Mouse (Mus musculus): ENCODE results near the gene Hdac7.
"Not testable (repeated sequence)": the region's sequence is repeated elsewhere in the genome, so short reads cannot be mapped to it uniquely, and the experiment has no call there.

The Hdac7 gene

GRCm38 (mm10) chr15:97844037-97845034 lies at the start of gene Hdac7:
TSS of gene Hdac7 (minus strand) at chr15:97844502.
- DNase-seq (ENCODE audit: extremely low spot score), result no peak

DNA sequence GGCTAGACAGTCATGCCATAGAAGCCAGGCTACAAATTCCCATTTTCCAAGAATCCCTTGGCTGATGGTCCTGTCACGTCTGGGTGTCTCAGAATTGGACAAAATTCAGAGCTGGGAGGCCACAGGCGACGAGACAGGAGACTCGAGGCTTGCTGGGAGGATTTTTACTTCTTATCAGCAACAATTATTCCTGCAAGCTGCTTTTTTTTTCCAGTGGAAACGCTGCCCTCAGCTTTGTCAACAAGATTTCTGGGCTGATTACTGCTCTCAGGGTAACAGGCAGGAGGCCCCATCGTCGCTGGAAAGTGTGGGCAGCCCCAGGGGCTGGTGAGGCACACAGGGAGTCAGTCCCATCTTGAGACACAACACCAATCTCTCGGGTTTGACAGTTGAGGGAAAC lies 48.2 kb upstream of the Hdac7 start:
- DNase-seq (ENCODE audit: extremely low spot score), result no peak

DNA sequence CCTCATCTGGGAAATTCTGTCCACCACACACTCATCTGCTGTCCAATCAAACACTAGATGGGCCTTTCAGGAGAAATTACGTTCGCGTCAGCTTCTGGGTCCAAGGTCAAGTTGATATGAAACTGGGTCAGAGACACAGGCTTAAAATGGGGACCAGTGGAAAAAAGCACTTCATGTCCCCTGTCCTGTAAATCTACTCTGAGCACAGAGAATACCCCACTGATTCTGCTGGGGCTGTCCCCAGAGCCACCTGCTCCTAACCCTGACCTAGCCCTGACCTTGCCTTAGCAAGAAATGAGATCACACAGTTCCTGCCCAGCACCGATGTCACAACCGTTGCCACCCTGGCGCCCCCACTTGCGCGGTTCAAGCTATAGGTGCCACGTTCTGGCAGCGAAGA lies 46.1 kb upstream of the Hdac7 start:
- DNase-seq (ENCODE audit: extremely low spot score), result no peak

GRCm38 (mm10) chr15:97890017-97890416 lies 45.7 kb upstream of the Hdac7 start:
- DNase-seq (ENCODE audit: extremely low spot score), result no peak

- no peak for DNase-seq (ENCODE audit: extremely low spot score)
Observed at GRCm38 (mm10) chr15:97887541-97888016, 43.3 kb upstream of the Hdac7 start.

- DNase-seq (ENCODE audit: extremely low spot score), result no peak
Observed at GRCm38 (mm10) chr15:97881423-97881822, 37.1 kb upstream of the Hdac7 start.

- DNase-seq (ENCODE audit: extremely low spot score), result no peak
Observed at GRCm38 (mm10) chr15:97880441-97880840, 36.1 kb upstream of the Hdac7 start.

GRCm38 (mm10) chr15:97878696-97879328 lies 34.5 kb upstream of the Hdac7 start:
- DNase-seq (ENCODE audit: extremely low spot score), result no peak

DNA sequence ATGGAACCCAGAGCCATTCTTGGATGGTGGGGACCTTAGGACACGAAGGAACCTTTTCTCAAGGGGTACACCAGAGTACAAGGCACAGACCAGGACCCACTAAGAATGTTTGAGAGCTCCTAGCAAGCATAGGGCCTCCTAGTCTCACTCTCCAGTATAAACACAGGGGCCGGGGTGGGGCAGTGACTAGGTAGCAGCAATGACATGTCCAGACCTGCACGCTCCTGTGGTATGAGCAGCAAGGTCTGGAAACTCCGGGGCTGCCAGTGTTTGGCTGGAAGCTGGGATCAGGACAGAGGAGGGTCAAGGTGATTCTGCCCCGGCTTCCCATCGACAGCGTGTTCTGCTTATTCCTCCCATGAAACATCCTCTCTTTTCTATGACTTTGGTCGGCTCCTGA lies 31.5 kb upstream of the Hdac7 start:
- DNase-seq (ENCODE audit: extremely low spot score), result no peak

GRCm38 (mm10) chr15:97873717-97874116 lies 29.4 kb upstream of the Hdac7 start:
- DNase-seq (ENCODE audit: extremely low spot score), result no peak

DNA sequence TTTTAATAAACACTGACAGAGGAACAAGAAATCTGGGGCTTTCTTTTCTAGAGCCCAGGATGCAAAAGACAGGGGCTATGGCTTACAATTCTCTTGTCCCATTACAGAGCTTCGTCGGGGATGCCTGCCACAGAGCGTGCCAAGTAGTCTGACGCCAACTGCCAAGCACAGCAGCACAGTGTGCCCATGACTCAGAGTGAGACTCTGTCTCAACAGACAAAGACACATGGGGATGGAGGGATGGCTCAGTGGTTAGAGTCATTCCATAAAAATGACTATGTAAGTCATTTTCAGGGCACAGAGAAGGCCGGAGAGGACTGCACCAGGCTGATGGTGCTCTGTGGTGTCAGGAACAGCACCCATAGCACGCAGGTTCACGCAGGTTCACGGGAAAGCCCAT lies 27.9 kb upstream of the Hdac7 start:
- no peak for DNase-seq (ENCODE audit: extremely low spot score)

- DNase-seq (ENCODE audit: extremely low spot score), result no peak
Observed at GRCm38 (mm10) chr15:97871055-97872030, 27.0 kb upstream of the Hdac7 start.

- not testable (repeated sequence) for DNase-seq (ENCODE audit: extremely low spot score)
Observed at GRCm38 (mm10) chr15:97870116-97870515, 25.8 kb upstream of the Hdac7 start.

DNA sequence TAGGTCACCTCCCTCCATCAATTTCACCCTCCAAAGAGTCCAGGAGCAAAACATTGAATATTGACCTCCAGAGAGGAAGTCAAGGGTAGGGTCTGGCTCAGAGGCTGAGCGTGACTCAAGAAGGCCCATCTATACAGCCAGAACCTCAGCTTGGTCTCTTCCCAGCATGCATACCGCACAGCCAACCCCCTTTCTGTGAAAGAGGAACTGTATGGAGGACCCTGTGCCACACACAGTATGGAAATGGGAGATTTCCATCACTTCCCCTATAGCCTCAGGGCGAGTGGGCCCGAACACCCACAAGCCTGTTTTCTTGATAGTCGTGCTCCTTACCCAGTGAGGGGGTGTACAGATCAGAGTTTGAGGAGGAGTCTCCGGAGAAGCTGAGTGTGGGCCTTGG lies 24.7 kb upstream of the Hdac7 start:
- no peak for DNase-seq (ENCODE audit: extremely low spot score)

GRCm38 (mm10) chr15:97865988-97866387 lies 21.7 kb upstream of the Hdac7 start:
- no peak for DNase-seq (ENCODE audit: extremely low spot score)

DNA sequence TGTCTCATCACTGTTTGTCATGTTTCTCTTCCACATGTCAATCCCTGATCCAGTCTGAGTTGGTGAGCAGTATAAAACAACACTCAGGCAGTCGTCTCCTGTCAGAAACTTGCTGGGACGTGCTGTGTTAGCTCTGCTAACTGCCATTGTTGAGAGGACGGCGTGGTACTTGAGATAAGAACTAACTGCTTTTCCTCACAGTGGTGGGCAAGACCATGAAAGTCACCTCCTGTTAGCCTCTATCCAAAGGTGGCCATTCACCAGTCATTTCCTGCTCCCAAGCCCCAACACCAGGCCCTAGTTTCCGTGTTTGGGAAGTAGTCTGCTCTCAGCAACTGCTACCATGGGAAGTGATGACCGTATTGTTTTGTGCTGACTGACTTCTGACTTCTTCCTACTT lies 20.9 kb upstream of the Hdac7 start:
- DNase-seq (ENCODE audit: extremely low spot score), result no peak

DNA sequence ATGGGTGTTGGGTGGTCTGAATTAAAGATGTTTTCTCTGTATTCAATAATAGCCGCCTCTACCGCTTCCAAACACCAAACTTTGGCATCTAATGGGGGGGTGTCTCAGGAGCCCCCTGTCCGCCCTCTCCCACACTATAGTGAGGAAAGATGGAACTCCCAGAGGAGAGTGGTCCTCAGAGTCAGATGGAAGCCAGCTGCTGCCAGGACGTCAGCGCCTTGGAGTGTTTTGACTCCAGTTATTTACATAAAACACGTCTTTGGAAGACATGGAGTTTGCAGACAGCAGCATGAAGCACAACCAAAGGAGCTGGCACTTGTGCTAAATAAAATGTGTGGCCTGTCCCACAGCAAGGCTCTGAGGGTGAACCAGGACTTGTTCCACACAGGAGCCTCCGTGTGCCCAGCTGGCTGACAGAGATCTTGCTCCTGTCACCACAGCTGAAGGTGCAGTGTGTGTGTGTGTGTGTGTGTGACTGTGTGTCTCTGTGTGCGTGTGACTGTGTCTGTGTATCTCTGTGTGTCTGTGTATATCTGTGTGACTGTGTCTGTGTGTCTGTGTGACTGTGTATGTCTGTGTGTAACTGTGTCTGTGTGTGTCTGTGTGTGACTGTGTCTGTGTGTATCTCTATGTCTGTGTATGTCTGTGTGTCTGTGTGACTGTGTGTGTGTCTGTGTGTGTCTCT lies 20.2 kb upstream of the Hdac7 start:
- no peak for DNase-seq (ENCODE audit: extremely low spot score)

DNA sequence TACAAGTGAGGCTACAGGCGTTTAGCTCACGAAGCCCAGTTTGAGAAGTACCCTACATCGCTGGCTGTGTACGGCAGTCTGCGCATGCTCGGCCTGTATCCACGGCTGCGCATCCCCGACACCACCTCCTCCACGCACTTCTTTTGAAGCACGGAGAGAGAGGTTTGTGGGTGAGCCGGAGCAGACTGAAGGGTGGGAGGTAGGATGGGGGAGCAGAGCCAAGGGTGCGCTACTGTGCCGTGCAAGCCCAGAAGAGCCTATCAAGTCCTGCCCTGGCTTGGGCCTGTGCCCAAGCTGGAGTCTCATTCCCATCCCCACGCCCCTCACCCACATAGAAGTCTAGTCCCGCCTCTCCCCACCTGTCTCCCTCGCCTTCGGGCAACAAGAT lies 19.2 kb upstream of the Hdac7 start:
- DNase-seq (ENCODE audit: extremely low spot score), result no peak

DNA sequence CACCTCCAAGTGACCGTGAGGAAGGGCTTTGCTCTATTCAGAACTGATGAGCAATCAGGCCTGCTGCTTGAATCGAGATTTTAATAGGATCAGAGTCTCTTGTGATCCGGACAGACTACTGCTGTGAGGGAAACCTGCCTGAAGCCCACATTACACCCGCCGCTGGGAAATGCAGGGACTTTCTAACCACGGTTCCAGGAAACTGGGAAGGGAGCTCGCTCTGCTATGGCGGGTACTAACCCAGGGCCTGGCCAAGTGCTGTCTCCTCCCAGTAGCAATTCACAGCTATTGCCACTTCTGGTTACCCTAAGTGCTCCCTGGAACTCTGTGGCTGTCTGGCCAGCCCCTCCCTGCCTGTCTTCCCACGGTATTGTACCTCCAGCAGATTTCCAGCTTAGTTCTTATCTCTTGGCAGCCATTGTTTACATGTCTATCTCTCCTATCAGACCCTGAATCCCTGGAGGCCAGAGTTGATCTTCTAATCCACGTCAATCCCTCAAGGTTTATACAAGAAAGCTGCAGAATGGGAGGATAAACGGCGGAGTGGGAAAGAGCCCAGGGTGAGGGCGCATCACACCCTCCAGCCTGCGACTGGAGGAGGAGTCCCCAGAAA lies 18.7 kb upstream of the Hdac7 start:
- DNase-seq (ENCODE audit: extremely low spot score), result no peak

DNA sequence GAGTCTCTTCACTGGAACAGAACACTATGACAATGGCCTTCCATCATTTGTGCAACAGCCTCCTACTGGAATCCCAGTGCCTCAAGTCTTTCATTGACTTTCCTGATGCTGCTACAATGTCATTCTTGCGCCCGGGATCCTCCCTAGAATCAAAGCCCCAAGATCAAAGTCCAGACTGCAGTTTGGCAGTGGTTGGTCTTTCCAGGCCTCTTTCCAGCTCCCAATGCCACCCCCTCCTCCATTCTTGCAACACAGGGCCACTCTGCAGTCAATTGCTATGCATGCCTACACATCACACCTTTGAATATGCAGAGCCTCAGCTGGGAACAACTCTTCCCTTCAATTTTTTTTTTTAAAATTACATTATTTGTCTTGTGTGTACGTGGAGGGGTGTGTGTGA lies 16.1 kb upstream of the Hdac7 start:
- DNase-seq (ENCODE audit: extremely low spot score), result no peak

DNA sequence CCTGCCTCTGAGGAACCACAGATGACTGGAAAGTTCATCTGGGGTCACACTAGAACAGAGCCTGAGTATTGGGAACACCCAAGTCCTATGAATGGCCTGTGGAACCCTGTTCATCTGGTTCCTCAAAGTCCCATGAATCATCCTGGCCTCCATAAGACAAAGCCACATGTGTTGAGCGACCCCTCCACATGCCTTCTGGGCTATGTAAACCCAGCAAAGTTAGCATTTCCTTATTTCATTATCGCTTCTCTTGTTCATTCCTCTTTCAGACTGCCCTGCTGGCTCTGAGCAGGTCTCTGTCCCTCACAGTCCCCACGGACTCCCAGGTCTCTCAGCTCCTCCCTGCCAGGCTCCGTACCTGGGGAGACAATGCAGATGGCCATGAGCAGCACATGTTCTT lies 14.1 kb upstream of the Hdac7 start:
- DNase-seq (ENCODE audit: extremely low spot score), result no peak

Data from embryo, embryonic 9.5 days (tissue).